Mouse (Mus musculus): ENCODE measurements around the gene Sag.

The Sag gene

GRCm38 (mm10) chr1:87803576-87803975 is at the start of gene Sag:
Gene Sag, plus strand, starts transcription at chr1:87803680.
- DNase-seq = no peak

GRCm38 (mm10) chr1:87755641-87756470 is 47.6 kb upstream of the Sag start, which contains the start of gene Atg16l1:
Gene Atg16l1, plus strand, starts transcription at chr1:87755870.
- peak; percentile 96 for DNase-seq

GRCm38 (mm10) chr1:87763821-87764220 is 39.7 kb upstream of the Sag start:
- DNase-seq = no peak

GRCm38 (mm10) chr1:87765741-87766140 is 37.7 kb upstream of the Sag start:
- no peak for DNase-seq

- peak; percentile 19 for DNase-seq
These were observed 37.2 kb upstream of the Sag start for GRCm38 (mm10) chr1:87766233-87766632.

GRCm38 (mm10) chr1:87769263-87769662 is 34.2 kb upstream of the Sag start:
- DNase-seq = no peak

GRCm38 (mm10) chr1:87770486-87770885 is 33.0 kb upstream of the Sag start:
- DNase-seq = no peak

GRCm38 (mm10) chr1:87771724-87772123 is 31.8 kb upstream of the Sag start:
- DNase-seq = no peak

- no peak for DNase-seq
These were observed 30.1 kb upstream of the Sag start for GRCm38 (mm10) chr1:87773336-87773735.

- DNase-seq = no peak
These were observed 28.6 kb upstream of the Sag start for GRCm38 (mm10) chr1:87774845-87775244.

- no peak for DNase-seq
These were observed 24.2 kb upstream of the Sag start for GRCm38 (mm10) chr1:87779204-87779785.

- peak; percentile 68 for DNase-seq
These were observed 17.8 kb upstream of the Sag start for GRCm38 (mm10) chr1:87785703-87786102.

GRCm38 (mm10) chr1:87786251-87786650 is 17.2 kb upstream of the Sag start:
- DNase-seq = peak; percentile 84

- no peak for DNase-seq
These were observed 13.8 kb upstream of the Sag start for GRCm38 (mm10) chr1:87789665-87790064.

- no peak for DNase-seq
These were observed 10.9 kb upstream of the Sag start for GRCm38 (mm10) chr1:87792438-87793137.

GRCm38 (mm10) chr1:87793138-87793449 is 10.4 kb upstream of the Sag start:
- no peak for DNase-seq

- no peak for DNase-seq
These were observed 5.8 kb upstream of the Sag start for GRCm38 (mm10) chr1:87797702-87798101.

- DNase-seq = no peak
These were observed 5.2 kb upstream of the Sag start for GRCm38 (mm10) chr1:87798306-87798705.

- DNase-seq = no peak
These were observed 4.3 kb downstream of the Sag start for GRCm38 (mm10) chr1:87807751-87808150.

- DNase-seq = no peak
These were observed 7.9 kb downstream of the Sag start for GRCm38 (mm10) chr1:87811391-87811790.

GRCm38 (mm10) chr1:87812061-87812460 is 8.6 kb downstream of the Sag start:
- no peak for DNase-seq

- DNase-seq = no peak
These were observed 9.7 kb downstream of the Sag start for GRCm38 (mm10) chr1:87813155-87813554.

- DNase-seq = no peak
These were observed 10.2 kb downstream of the Sag start for GRCm38 (mm10) chr1:87813681-87814080.

- no peak for DNase-seq
These were observed 21.0 kb downstream of the Sag start for GRCm38 (mm10) chr1:87824420-87824995.
